Mouse (Mus musculus): ENCODE results near the gene Dph1. TPM values are rescaled to one million over a fixed set of nuclear protein-coding genes. Genes with fewer than 3 reads are reported as not detected.
A peak's percentile ranks its signal among the peaks of the same experiment; 100 is the strongest.

Gene Dph1
- polyA plus RNA-seq, 2 experiments, result 25.5 to 30.0 TPM

- WGBS, result under 1% methylated on average over 37 of the region's 38 CpGs
- Histone ChIP-seq H3K9me3 (ENCODE audit: control insufficient read depth, low read length) (no peaks in the 10 kb centered on the region), H3K9ac (ENCODE audit: low read depth, low read length, severe bottlenecking) (peak overlapping the region; percentile 34; the same call in 1 of the 2 replicates), H3K4me2 (replicated peaks; ENCODE audit: low read depth, low read length, severe bottlenecking) (peak overlapping the region; percentile 85), H3K4me1 (ENCODE audit: control insufficient read depth, insufficient read depth, low read length) (peaks cover 42% of the 10 kb centered on the region), H3K27me3 (ENCODE audit: control insufficient read depth, insufficient read depth, low read length) (peaks cover 81% of the 10 kb centered on the region), H3K36me3 (ENCODE audit: control insufficient read depth, insufficient read depth, low read length) (peaks cover 22% of the 10 kb centered on the region), H3K27ac (replicated peaks; ENCODE audit: low read depth, low read length) (no peak overlapping the region), H3K4me3 (replicated peaks; ENCODE audit: low read length) (peak overlapping the region; percentile 59)
- peak; percentile 72 for ATAC-seq (ENCODE audit: low FRiP score, low read depth)
- DNase-seq (ENCODE audit: low spot score), result peak; percentile 95
- TF ChIP-seq POLR2A (IDR thresholded peaks at IDR 0.05; ENCODE audit: borderline replicate concordance, extremely low read depth, insufficient read depth, insufficient read length), result no peak
Observed at GRCm38 (mm10) chr11:75170136-75170751, 20.8 kb downstream of the Dph1 start.

GRCm38 (mm10) chr11:75169405-75170080 is 21.5 kb downstream of the Dph1 start, which contains the start of gene Hic1:
Gene Hic1 (minus strand): TSS chr11:75169519.
- Histone ChIP-seq H3K9me3 (ENCODE audit: control insufficient read depth, low read length) (no peaks in the 10 kb centered on the region), H3K4me3 (replicated peaks; ENCODE audit: low read length) (peak within 1 kb of the TSS; percentile 59), H3K27ac (replicated peaks; ENCODE audit: low read depth, low read length) (peak within 1 kb of the TSS; percentile 79), H3K4me2 (replicated peaks; ENCODE audit: low read depth, low read length, severe bottlenecking) (peak within 1 kb of the TSS; percentile 85), H3K27me3 (ENCODE audit: control insufficient read depth, insufficient read depth, low read length) (peaks cover 88% of the 10 kb centered on the region), H3K36me3 (ENCODE audit: control insufficient read depth, insufficient read depth, low read length) (peaks cover 29% of the 10 kb centered on the region), H3K4me1 (ENCODE audit: control insufficient read depth, insufficient read depth, low read length) (peaks cover 48% of the 10 kb centered on the region), H3K9ac (ENCODE audit: low read depth, low read length, severe bottlenecking) (peak within 1 kb of the TSS; percentile 82)
- WGBS, result 2% methylated on average over 23 of the region's 23 CpGs
- DNase-seq (ENCODE audit: low spot score) (no peak), ATAC-seq (ENCODE audit: low FRiP score, low read depth) (no peak)
- no peak for TF ChIP-seq POLR2A (IDR thresholded peaks at IDR 0.05; ENCODE audit: borderline replicate concordance, extremely low read depth, insufficient read depth, insufficient read length)

- DNase-seq (ENCODE audit: low spot score) (peak; percentile 79), ATAC-seq (ENCODE audit: low FRiP score, low read depth) (peak; percentile 47)
- Histone ChIP-seq H3K36me3 (ENCODE audit: control insufficient read depth, insufficient read depth, low read length) (peaks cover 37% of the 10 kb centered on the region), H3K9ac (ENCODE audit: low read depth, low read length, severe bottlenecking) (peak overlapping the region; percentile 82), H3K4me1 (ENCODE audit: control insufficient read depth, insufficient read depth, low read length) (peaks cover 53% of the 10 kb centered on the region), H3K27ac (replicated peaks; ENCODE audit: low read depth, low read length) (peak overlapping the region; percentile 79), H3K9me3 (ENCODE audit: control insufficient read depth, low read length) (no peaks in the 10 kb centered on the region), H3K4me2 (replicated peaks; ENCODE audit: low read depth, low read length, severe bottlenecking) (peak overlapping the region; percentile 85), H3K4me3 (replicated peaks; ENCODE audit: low read length) (peak overlapping the region; percentile 59), H3K27me3 (ENCODE audit: control insufficient read depth, insufficient read depth, low read length) (peaks cover 90% of the 10 kb centered on the region)
- under 1% methylated on average over 62 of the region's 83 CpGs for WGBS
- TF ChIP-seq POLR2A (IDR thresholded peaks at IDR 0.05; ENCODE audit: borderline replicate concordance, extremely low read depth, insufficient read depth, insufficient read length), result peak; percentile 40; the same call in 1 of the 2 replicates
Observed at GRCm38 (mm10) chr11:75168590-75169361, 22.3 kb downstream of the Dph1 start.

GRCm38 (mm10) chr11:75167643-75168589 is 23.1 kb downstream of the Dph1 start:
- no peaks in the 10 kb centered on the region for H3K9me3 ChIP-seq (ENCODE audit: control insufficient read depth, low read length)
- peaks cover 45% of the 10 kb centered on the region for H3K36me3 ChIP-seq (ENCODE audit: control insufficient read depth, insufficient read depth, low read length)
- peak overlapping the region; percentile 79 for H3K27ac ChIP-seq (replicated peaks; ENCODE audit: low read depth, low read length)
- peaks cover 82% of the 10 kb centered on the region for H3K27me3 ChIP-seq (ENCODE audit: control insufficient read depth, insufficient read depth, low read length)
- H3K9ac ChIP-seq (ENCODE audit: low read depth, low read length, severe bottlenecking), result peak overlapping the region; percentile 82
- DNase-seq (ENCODE audit: low spot score) (no peak), ATAC-seq (ENCODE audit: low FRiP score, low read depth) (no peak)
- 0 out of 2 replicates have a peak, but pooled peaks have one; percentile 28 for TF ChIP-seq POLR2A (IDR thresholded peaks at IDR 0.05; ENCODE audit: borderline replicate concordance, extremely low read depth, insufficient read depth, insufficient read length)
- peaks cover 52% of the 10 kb centered on the region for H3K4me1 ChIP-seq (ENCODE audit: control insufficient read depth, insufficient read depth, low read length)
- peak overlapping the region; percentile 85 for H3K4me2 ChIP-seq (replicated peaks; ENCODE audit: low read depth, low read length, severe bottlenecking)
- 8% methylated on average over 43 of the region's 63 CpGs for WGBS
- H3K4me3 ChIP-seq (replicated peaks; ENCODE audit: low read length), result peak overlapping the region; percentile 59
